Mouse (Mus musculus): ENCODE results near the gene Sppl3.

Gene Sppl3

GRCm38 (mm10) chr5:115127421-115128179 lies 116.7 kb downstream of the Sppl3 start:
- DNase-seq: no peak

- no peak for DNase-seq
Measured at GRCm38 (mm10) chr5:115129328-115129727, 118.4 kb downstream of the Sppl3 start.

GRCm38 (mm10) chr5:115132465-115132864 lies 121.5 kb downstream of the Sppl3 start:
- DNase-seq: no peak

- DNase-seq: no peak
Measured at GRCm38 (mm10) chr5:115133358-115134066, 122.6 kb downstream of the Sppl3 start.

GRCm38 (mm10) chr5:115134234-115135165 lies 123.6 kb downstream of the Sppl3 start, which contains the start of gene Unc119b:
Unc119b (minus strand) TSS chr5:115134975.
- DNase-seq: peak; percentile 90

- DNase-seq: no peak
Measured at GRCm38 (mm10) chr5:115139124-115139523, 128.2 kb downstream of the Sppl3 start.

GRCm38 (mm10) chr5:115140726-115141125 lies 129.8 kb downstream of the Sppl3 start:
- DNase-seq: no peak

GRCm38 (mm10) chr5:115142166-115142697 lies 131.3 kb downstream of the Sppl3 start:
- no peak for DNase-seq

GRCm38 (mm10) chr5:115143552-115143951 lies 132.6 kb downstream of the Sppl3 start:
- DNase-seq: no peak

- DNase-seq: no peak
Measured at GRCm38 (mm10) chr5:115144471-115144870, 133.5 kb downstream of the Sppl3 start.

- no peak for DNase-seq
Measured at GRCm38 (mm10) chr5:115145253-115145968, 134.5 kb downstream of the Sppl3 start.

GRCm38 (mm10) chr5:115145976-115146746 lies 135.2 kb downstream of the Sppl3 start:
- DNase-seq: no peak

GRCm38 (mm10) chr5:115146747-115147130 lies 135.8 kb downstream of the Sppl3 start:
- no peak for DNase-seq

- DNase-seq: no peak
Measured at GRCm38 (mm10) chr5:115147388-115147787, 136.5 kb downstream of the Sppl3 start.

- no peak for DNase-seq
Measured at GRCm38 (mm10) chr5:115148378-115148777, 137.4 kb downstream of the Sppl3 start.

Measured in retina, postnatal 1 day (tissue).